Mouse (Mus musculus): ENCODE data around the gene Efnb3.

DNA sequence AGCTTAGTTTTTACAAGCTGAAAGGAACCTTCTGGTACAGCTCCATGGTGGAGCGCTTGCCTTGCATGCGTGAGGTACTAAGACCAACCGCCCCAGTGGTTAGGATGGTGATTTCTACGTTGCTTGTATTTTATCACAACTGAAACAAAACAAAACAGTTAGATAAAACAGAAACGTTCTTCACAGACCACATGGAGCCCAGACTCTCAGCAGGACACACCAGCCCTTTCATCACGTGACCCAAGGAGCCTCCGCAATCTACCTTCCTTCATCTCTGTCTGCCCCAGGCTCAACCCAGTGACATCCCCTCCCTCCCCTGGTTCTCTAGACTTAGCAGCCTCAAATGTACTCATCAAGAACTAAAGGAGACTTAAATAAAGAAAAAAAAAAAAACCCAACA is 49.4 kb upstream of the Efnb3 start:
- no peak for TF ChIP-seq POLR2A (IDR thresholded peaks at IDR 0.05; ENCODE audit: borderline replicate concordance, control insufficient read depth, low read depth, low read length)
- TF ChIP-seq CTCF (IDR thresholded peaks at IDR 0.05; ENCODE audit: control insufficient read depth, insufficient read depth, low read length), result no peak
